Mouse (Mus musculus) thymus, postnatal 36 days (tissue): Measurements from ENCODE around the gene Rasgef1c.

Experiments
- DNase-seq, 2 experiments: peaks; one replicate each; pipeline ENCODE4 v3.0.0; 2022; ENCODE audit warnings: mixed read lengths in 2 of 2

The Rasgef1c gene

GRCm38 (mm10) chr11:49927169-49927568, 25.5 kb downstream of the Rasgef1c start:
- DNase-seq: no peak

DNA sequence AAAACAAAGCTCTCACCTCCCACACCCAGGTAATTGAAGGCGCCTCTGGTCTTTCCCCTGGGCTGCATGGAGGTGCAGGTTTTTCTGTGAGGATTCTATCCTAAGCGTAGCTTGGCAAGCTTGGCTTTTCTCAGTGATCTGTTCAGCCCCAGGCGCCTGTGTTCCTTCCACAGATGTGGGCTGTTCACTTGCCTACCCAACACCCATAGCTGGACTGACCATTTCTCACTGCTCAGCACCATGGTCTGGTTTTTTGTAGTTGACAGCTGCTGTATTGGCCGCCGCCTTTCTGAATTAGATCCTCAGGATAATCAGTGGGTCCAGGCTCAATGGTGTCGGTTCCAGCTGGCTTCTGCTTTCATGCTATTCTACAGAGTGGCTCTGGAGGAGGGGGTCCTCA, 26.0 kb downstream of the Rasgef1c start:
- DNase-seq: no peak

DNA sequence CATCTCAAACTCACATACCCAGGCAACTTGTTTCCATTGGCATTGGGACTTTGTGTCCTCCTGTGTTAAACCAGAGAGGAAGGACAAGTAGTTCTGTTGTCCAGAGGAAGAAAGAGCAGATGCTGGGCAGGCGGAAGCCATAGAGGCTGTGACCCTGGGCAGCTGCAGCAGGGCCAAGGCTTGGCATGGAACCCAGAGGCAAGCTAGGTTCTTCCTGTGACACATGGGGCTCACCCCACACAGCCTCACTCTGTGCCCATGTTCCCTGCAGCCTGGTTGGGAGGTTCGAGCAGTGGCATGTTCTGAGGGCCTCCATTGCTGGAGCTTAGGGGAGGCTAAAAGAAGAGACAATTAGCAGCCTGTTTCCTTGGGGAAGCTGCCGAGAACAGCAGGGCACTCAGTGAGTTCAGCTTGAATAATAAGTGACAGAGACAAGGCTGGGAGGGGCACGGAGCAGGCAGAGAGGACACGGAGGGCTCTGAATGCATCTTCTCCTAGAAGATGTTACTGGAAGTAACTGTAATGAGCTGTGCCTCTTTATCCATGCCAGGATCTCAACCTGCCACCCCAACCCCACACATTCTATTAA, 29.5 kb downstream of the Rasgef1c start:
- no peak for DNase-seq

- DNase-seq: no peak
Observed at GRCm38 (mm10) chr11:49931853-49932252, 30.2 kb downstream of the Rasgef1c start.

- no peak for DNase-seq
Observed at GRCm38 (mm10) chr11:49933811-49934210, 32.2 kb downstream of the Rasgef1c start.

DNA sequence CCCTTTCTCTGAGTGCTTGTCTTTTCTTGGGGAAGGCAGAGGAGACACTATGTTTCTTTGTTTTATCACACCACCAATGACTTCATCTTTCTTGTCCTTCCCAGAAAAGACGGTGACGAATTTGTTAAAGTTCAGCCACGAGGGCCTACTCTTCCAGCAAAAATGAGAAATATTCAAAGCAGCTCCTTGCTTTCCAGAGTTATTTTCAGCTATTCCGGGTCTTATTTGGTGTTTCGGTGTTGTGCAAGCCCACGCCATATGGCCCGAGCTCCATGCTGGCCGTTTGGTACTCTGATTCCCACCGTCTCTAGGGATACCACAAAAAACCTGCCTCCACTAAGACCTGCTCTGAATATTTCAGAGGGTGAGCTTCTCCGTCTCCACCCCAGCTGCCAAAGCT, 32.7 kb downstream of the Rasgef1c start:
- no peak for DNase-seq

DNA sequence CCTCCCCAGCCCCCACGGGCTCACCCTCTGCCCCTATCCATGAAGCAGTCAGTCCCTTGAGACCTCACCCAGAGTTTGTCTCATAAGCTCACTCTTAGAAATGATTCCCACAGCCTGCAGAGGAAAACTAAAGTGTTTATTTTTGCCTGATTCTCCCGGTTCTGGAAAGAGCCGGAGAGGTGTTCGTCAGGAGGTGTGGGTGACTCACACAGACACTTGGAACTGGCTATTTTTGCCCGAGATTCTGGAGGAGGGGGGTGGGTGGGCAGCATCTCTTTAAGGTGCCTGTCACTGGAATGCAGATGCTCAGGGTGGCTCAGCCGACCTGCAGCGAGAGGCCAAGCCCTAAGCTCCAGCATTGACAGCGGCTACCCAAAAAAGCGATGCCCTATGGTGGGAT, 34.8 kb downstream of the Rasgef1c start:
- DNase-seq: no peak

DNA sequence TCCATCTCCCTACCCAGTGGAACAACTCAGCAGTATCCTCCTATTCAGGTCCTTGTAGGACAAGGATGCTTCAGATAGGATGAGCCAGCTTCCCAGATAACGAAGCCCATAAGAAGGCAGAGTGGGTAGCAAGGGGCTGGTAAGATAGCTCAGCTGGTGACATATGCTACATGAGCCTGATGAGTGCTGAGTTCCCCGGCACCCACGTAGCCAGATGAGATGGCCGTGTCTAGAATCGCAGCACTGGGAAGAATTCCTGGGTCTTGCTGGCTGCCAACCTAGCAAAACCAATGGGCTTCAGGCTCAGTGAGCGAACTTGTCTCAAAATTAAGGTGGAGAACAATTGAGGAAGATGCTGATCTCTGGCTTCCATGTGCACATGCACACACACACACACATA, 36.1 kb downstream of the Rasgef1c start:
- no peak for DNase-seq

GRCm38 (mm10) chr11:49938258-49939164, 36.9 kb downstream of the Rasgef1c start:
- DNase-seq: no peak

GRCm38 (mm10) chr11:49942841-49943240, 41.2 kb downstream of the Rasgef1c start:
- DNase-seq: no peak

GRCm38 (mm10) chr11:49943901-49944300, 42.3 kb downstream of the Rasgef1c start:
- no peak for DNase-seq

GRCm38 (mm10) chr11:49945726-49946125, 44.1 kb downstream of the Rasgef1c start:
- no peak for DNase-seq

- no peak for DNase-seq
Observed at GRCm38 (mm10) chr11:49949839-49950238, 48.2 kb downstream of the Rasgef1c start.

DNA sequence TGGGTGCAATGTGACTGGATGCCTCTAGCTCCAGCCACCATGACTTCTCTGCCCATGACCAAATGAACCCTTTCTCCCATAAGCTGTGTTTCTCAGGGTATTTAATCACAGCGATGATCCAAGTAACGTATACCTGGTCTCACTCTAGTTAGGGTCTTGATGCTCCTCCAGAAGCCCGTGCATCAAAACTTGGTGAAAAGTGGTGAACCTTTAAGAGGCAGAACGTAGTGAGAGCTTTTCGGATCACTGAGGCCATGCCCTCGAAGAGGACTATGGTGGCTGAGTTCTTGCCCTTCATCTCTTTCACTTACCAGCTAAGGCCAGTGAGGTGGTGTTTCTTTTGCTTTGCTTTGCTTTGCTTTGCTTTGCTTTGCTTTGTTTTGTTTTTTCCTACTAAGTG, 52.0 kb downstream of the Rasgef1c start:
- no peak for DNase-seq

DNA sequence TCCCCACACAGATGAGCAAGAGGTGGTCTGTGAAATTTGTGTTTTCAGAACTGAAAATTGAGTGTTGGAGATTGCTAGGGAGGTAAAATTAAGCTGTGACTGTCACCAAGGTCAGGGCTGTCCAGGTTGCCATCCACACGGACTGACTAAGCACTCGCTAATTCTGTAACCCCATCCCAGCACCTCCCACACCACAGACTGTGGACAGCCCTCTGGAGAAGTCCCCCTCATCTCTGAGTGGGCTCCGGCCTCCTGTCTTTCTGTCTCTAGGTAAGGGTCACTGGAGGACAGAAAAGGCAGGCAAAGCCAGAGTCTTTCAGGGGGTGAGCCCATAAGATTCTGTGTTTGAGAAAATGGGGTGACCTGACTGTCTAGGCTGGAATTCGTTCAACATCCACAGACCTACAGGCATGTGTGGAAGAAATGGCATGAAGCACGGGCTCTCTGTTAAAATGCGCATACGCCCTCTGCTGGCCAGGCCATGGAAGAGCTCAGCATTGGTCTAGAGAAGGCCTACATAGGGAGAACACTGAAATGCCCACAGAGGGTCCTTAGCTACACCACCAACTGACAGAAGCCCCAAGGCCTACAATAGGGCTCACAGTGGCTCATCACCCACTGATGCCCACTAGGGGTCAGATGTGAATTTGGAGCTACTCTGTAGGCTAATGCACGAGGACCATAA, 54.1 kb downstream of the Rasgef1c start:
- DNase-seq: peak; percentile 41 to 46

- no peak for DNase-seq
Observed at GRCm38 (mm10) chr11:49958017-49958416, 56.4 kb downstream of the Rasgef1c start.

DNA sequence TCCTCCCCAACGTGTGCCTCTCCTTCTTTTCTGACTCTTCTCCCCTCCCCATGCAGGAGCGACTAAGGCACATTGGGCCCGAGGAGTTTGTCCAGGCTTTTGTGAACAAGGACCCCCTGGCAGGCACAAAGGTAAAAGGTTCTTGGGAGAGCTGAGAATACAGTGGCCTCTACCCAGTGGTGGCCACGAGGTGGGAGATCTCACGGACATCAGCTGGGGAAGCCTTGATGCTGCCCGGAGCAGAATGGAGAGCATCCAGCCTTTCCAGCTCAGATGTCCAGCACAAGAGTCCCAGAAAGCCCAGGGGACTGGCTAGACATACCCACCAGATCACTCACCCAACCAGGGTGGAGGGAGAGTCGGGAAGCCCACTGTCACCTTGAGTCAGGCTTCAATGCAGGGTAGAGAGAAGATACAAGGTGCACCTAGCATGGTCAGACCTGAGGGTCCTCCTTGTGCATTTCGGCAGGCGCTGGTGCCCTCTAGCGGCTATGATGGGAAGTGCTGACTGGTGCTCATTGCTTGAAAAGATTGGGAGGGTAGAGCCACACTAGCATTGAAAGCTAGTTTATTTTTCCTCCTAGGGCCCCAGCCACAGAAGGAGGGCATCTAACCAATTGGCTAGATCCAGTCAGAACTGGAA, 59.6 kb downstream of the Rasgef1c start:
- peak; percentile 55 to 57 for DNase-seq

- DNase-seq: no peak
Observed at GRCm38 (mm10) chr11:49965320-49965719, 63.7 kb downstream of the Rasgef1c start.

DNA sequence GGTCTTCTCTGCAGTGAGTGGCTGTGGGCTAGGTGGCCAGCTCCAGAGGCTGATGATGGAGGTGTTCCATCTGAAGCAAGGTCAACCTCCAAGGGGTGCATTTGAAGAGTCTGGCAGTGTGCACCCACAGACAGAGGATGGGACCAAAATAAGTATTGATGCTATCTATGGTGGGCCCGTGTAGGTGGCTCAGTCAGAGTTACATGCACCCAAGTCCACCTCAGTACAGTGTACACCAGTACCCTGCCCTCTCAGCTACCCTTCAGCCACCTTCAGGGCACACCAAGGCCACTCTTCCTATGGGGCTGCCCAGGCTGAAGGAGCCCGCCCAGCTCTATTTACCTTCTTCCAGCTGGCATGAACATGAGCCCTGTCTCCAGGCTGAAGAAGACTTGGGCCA, 68.1 kb downstream of the Rasgef1c start:
- DNase-seq: no peak

DNA sequence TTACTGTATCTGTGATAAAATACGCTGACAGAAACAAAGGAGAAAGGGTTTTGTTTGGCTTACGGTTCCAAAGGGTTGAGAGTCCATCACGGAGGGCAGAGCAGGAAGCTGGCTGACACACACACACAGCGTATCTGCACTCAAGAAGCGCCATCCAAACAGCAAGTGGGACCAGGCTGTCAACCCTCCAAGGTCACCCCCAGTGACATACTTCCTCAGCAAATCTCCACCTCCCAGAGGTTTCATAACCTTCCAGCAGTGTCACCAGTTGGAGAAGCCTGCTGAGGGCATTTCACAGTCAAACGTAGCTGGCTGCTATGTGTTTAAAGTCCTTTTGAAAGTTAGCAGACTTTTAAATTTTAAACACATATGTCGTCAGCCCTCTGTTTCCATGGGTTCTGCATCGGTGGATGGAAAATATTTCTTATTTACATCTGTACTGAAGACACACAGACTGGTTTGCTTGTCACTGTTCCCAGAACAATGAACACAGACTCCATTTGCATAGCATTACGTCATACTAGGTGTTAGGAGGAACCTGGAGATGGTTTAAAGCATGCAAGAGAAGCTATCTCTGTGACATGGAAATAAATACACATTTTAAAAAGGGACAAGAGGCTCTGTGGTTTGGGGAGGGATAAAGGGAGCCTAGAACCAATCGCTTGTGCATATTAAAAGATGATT, 72.2 kb downstream of the Rasgef1c start:
- no peak for DNase-seq

DNA sequence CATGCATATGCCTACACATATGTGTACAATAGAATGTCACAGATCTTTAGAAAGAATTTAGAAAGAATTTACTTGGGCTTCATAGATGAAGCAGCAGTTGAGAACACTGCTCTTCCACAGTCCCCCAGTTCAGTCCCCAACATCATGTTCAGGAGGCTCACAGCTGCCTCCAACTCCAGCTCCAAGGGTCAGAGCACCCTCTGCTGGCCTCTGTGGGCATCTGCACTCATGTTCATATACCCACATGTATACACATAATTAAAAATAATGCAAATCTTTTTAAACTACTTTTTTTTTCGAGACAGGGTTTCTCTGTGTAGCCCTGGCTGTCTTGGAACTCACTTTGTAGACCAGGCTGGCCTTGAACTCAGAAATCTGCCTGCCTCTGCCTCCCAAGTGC, 73.0 kb downstream of the Rasgef1c start:
- no peak for DNase-seq

GRCm38 (mm10) chr11:49977963-49978568, 76.4 kb downstream of the Rasgef1c start:
- no peak for DNase-seq
